Mouse (Mus musculus): Measurements from ENCODE around the gene Poln. TPM values are rescaled to one million over a fixed set of nuclear protein-coding genes. Genes with fewer than 3 reads are reported as not detected.

Gene Poln
- polyA plus RNA-seq, 1 experiment: 0.61 TPM

DNA sequence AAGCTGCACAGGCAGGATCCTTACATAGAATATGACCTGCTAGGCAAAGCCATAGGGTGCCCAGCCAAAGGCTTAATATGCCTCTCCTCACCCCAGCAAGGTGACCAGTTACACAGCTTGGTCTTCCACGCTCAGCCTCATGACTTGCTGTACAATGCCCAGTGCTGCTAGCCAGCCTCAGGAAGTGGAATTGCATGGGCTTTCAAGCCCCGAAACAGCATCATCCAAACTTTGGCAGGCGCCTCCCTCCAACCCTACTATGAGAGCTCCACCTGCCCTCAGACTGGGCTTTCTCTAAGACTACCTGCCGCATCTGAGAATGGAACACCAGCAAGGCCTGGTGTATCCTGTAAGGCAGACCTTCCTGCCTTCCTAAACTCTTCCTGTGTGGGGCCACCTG lies 8.6 kb upstream of the Poln start:
- no peaks in the 10 kb centered on the region for H3K4me1 ChIP-seq (ENCODE audit: control insufficient read depth, insufficient read depth, low read length)

GRCm38 (mm10) chr5:34177091-34177490 lies 7.8 kb upstream of the Poln start:
- no peak overlapping the region for H3K4me3 ChIP-seq (ENCODE audit: insufficient read depth, low read length)
- H3K4me1 ChIP-seq (ENCODE audit: control insufficient read depth, insufficient read depth, low read length): no peaks in the 10 kb centered on the region
- no peak overlapping the region for H3K27ac ChIP-seq (ENCODE audit: insufficient read depth, low read length)
- TF ChIP-seq CTCF (IDR thresholded peaks at IDR 0.05; ENCODE audit: borderline replicate concordance, insufficient read depth, low read length) (no peak), POLR2A (IDR thresholded peaks at IDR 0.05; ENCODE audit: low read depth, low read length) (no peak)

More for the DNA sequence above, 8.6 kb upstream of the Poln start:
- TF ChIP-seq CTCF (IDR thresholded peaks at IDR 0.05; ENCODE audit: borderline replicate concordance, insufficient read depth, low read length) (no peak), POLR2A (IDR thresholded peaks at IDR 0.05; ENCODE audit: low read depth, low read length) (no peak)
- Histone ChIP-seq H3K27ac (ENCODE audit: insufficient read depth, low read length) (no peak overlapping the region), H3K4me3 (ENCODE audit: insufficient read depth, low read length) (no peak overlapping the region)

DNA sequence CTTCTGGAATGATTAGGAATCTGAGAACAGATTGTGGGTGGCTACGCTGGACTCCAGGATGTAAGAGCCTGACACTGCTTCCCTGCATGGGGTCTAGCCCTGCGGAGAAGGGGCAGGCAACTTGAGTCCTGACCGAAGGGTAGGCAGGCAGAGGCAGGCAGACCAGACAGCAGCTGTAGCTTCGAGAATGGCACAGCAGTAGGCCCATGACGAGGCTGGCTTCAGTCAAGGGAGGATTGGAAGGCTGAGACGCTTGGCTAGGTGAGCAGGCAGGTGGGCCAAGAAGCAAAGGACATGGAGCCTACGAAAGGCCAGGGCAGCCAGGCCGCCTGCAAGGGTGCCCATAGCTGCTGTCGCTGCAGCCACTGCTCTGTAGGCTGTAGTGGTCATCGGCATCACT lies 7.4 kb upstream of the Poln start:
- Histone ChIP-seq H3K4me3 (ENCODE audit: insufficient read depth, low read length) (no peak overlapping the region), H3K4me1 (ENCODE audit: control insufficient read depth, insufficient read depth, low read length) (no peaks in the 10 kb centered on the region), H3K27ac (ENCODE audit: insufficient read depth, low read length) (no peak overlapping the region)
- TF ChIP-seq CTCF (IDR thresholded peaks at IDR 0.05; ENCODE audit: borderline replicate concordance, insufficient read depth, low read length) (no peak), POLR2A (IDR thresholded peaks at IDR 0.05; ENCODE audit: low read depth, low read length) (no peak)

DNA sequence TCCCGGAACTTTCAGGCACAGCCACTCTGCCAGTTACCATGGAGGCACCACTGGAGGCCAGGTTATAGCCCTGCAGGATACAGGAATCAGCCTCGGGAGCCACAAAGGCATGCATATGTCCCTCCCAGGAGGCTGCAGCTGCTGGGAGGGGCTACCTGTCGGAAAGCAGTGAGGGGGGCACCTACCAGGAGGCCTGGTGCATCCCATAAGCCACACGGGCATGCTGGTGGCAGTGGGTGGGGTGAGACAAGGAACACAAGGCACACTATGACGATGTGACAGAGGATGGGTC lies 6.1 kb upstream of the Poln start:
- Histone ChIP-seq H3K4me3 (ENCODE audit: insufficient read depth, low read length) (no peak overlapping the region), H3K4me1 (ENCODE audit: control insufficient read depth, insufficient read depth, low read length) (no peaks in the 10 kb centered on the region), H3K27ac (ENCODE audit: insufficient read depth, low read length) (no peak overlapping the region)
- TF ChIP-seq CTCF (IDR thresholded peaks at IDR 0.05; ENCODE audit: borderline replicate concordance, insufficient read depth, low read length): no peak
- TF ChIP-seq POLR2A (IDR thresholded peaks at IDR 0.05; ENCODE audit: low read depth, low read length): no peak

GRCm38 (mm10) chr5:34174550-34175402 lies 5.5 kb upstream of the Poln start:
- Histone ChIP-seq H3K4me1 (ENCODE audit: control insufficient read depth, insufficient read depth, low read length) (no peaks in the 10 kb centered on the region), H3K4me3 (ENCODE audit: insufficient read depth, low read length) (no peak overlapping the region), H3K27ac (ENCODE audit: insufficient read depth, low read length) (no peak overlapping the region)
- TF ChIP-seq POLR2A (IDR thresholded peaks at IDR 0.05; ENCODE audit: low read depth, low read length): no peak
- no peak for TF ChIP-seq CTCF (IDR thresholded peaks at IDR 0.05; ENCODE audit: borderline replicate concordance, insufficient read depth, low read length)

DNA sequence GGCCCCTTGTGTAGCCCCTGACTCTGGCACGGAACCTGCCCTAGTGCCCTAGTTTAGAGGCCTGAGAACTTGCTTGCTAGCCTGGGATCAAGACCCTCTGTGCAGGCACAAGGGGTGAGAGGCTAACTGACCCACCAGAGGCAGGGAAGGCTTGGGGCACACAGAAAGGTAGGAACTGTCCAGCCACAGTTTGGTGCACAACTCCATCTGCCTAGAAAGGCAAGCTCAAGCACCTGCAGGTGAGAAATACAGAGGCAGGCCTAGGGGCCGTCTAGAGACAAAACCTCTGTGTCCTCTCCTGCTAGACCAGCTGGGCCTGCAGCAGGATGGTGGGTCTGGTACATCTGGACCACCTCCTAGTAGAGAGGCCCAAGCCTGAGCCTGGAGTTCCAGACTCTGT lies 4.8 kb upstream of the Poln start:
- TF ChIP-seq POLR2A (IDR thresholded peaks at IDR 0.05; ENCODE audit: low read depth, low read length) (no peak), CTCF (IDR thresholded peaks at IDR 0.05; ENCODE audit: borderline replicate concordance, insufficient read depth, low read length) (no peak)
- Histone ChIP-seq H3K4me1 (ENCODE audit: control insufficient read depth, insufficient read depth, low read length) (no peaks in the 10 kb centered on the region), H3K27ac (ENCODE audit: insufficient read depth, low read length) (no peak overlapping the region), H3K4me3 (ENCODE audit: insufficient read depth, low read length) (no peak overlapping the region)

- Histone ChIP-seq H3K4me1 (ENCODE audit: control insufficient read depth, insufficient read depth, low read length) (no peaks in the 10 kb centered on the region), H3K4me3 (ENCODE audit: insufficient read depth, low read length) (no peak overlapping the region), H3K27ac (ENCODE audit: insufficient read depth, low read length) (peak overlapping the region; percentile 62)
- TF ChIP-seq CTCF (IDR thresholded peaks at IDR 0.05; ENCODE audit: borderline replicate concordance, insufficient read depth, low read length): no peak
- TF ChIP-seq POLR2A (IDR thresholded peaks at IDR 0.05; ENCODE audit: low read depth, low read length): no peak
These were observed 1.5 kb upstream of the Poln start for GRCm38 (mm10) chr5:34170726-34171125.

DNA sequence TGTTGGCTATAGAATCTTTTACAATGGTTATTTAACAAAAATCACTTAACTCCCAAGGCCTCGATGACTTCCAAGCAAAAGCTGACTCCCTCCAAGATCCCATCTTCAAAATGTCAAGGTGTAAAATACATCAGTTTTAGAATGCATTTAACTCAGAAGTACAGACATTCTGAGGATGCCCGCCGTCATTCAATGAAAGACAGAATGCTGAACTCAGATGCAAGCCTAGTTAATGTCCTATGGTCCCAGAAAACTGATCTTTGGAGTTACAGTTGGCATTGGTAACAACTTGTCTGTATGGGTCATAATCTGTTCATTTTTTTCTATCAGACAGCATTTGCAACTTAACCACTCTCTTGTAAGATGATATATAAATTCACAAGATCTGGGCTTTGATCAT lies 706 bp upstream of the Poln start:
- H3K4me3 ChIP-seq (ENCODE audit: insufficient read depth, low read length): peak overlapping the region; percentile 31
- TF ChIP-seq CTCF (IDR thresholded peaks at IDR 0.05; ENCODE audit: borderline replicate concordance, insufficient read depth, low read length): no peak
- TF ChIP-seq POLR2A (IDR thresholded peaks at IDR 0.05; ENCODE audit: low read depth, low read length): no peak
- H3K27ac ChIP-seq (ENCODE audit: insufficient read depth, low read length): peak overlapping the region; percentile 81
- H3K4me1 ChIP-seq (ENCODE audit: control insufficient read depth, insufficient read depth, low read length): no peaks in the 10 kb centered on the region

GRCm38 (mm10) chr5:34167857-34168256 lies 1.4 kb downstream of the Poln start:
- TF ChIP-seq CTCF (IDR thresholded peaks at IDR 0.05; ENCODE audit: borderline replicate concordance, insufficient read depth, low read length) (no peak), POLR2A (IDR thresholded peaks at IDR 0.05; ENCODE audit: low read depth, low read length) (no peak)
- Histone ChIP-seq H3K4me3 (ENCODE audit: insufficient read depth, low read length) (no peak overlapping the region; the same call in 1 of the 2 replicates), H3K27ac (ENCODE audit: insufficient read depth, low read length) (no peak overlapping the region), H3K4me1 (ENCODE audit: control insufficient read depth, insufficient read depth, low read length) (no peaks in the 10 kb centered on the region)

- H3K4me1 ChIP-seq (ENCODE audit: control insufficient read depth, insufficient read depth, low read length): no peaks in the 10 kb centered on the region
- H3K4me3 ChIP-seq (ENCODE audit: insufficient read depth, low read length): no peak overlapping the region
- no peak overlapping the region for H3K27ac ChIP-seq (ENCODE audit: insufficient read depth, low read length)
- TF ChIP-seq POLR2A (IDR thresholded peaks at IDR 0.05; ENCODE audit: low read depth, low read length) (no peak), CTCF (IDR thresholded peaks at IDR 0.05; ENCODE audit: borderline replicate concordance, insufficient read depth, low read length) (no peak)
These were observed 3.5 kb downstream of the Poln start for GRCm38 (mm10) chr5:34165793-34166192.
